Mouse (Mus musculus): ENCODE results near the gene Ablim1.

Ablim1 gene

GRCm38 (mm10) chr19:57092958-57093697 lies 221.6 kb downstream of the Ablim1 start:
- DNase-seq, result no peak

GRCm38 (mm10) chr19:57091278-57091677 lies 223.4 kb downstream of the Ablim1 start:
- DNase-seq, result no peak

GRCm38 (mm10) chr19:57088804-57089369 lies 225.8 kb downstream of the Ablim1 start:
- no peak for DNase-seq

GRCm38 (mm10) chr19:57084520-57085166 lies 230.1 kb downstream of the Ablim1 start:
- no peak for DNase-seq

GRCm38 (mm10) chr19:57083887-57084286 lies 230.8 kb downstream of the Ablim1 start:
- no peak for DNase-seq

GRCm38 (mm10) chr19:57083183-57083555 lies 231.6 kb downstream of the Ablim1 start:
- DNase-seq, result no peak

GRCm38 (mm10) chr19:57082454-57083182 lies 232.1 kb downstream of the Ablim1 start:
- peak; percentile 44 for DNase-seq

GRCm38 (mm10) chr19:57081536-57081935 lies 233.2 kb downstream of the Ablim1 start:
- DNase-seq, result no peak

- DNase-seq, result no peak
Observed at GRCm38 (mm10) chr19:57079606-57079981, 235.1 kb downstream of the Ablim1 start.

- no peak for DNase-seq
Observed at GRCm38 (mm10) chr19:57078867-57079605, 235.7 kb downstream of the Ablim1 start.

GRCm38 (mm10) chr19:57077826-57078699 lies 236.7 kb downstream of the Ablim1 start:
- DNase-seq, result no peak

GRCm38 (mm10) chr19:57073450-57073849 lies 241.3 kb downstream of the Ablim1 start:
- no peak for DNase-seq

GRCm38 (mm10) chr19:57072756-57073155 lies 242.0 kb downstream of the Ablim1 start:
- peak; percentile 62 for DNase-seq

- DNase-seq, result no peak
Observed at GRCm38 (mm10) chr19:57067108-57067613, 247.6 kb downstream of the Ablim1 start.

GRCm38 (mm10) chr19:57066313-57066712 lies 248.4 kb downstream of the Ablim1 start:
- peak; percentile 77 for DNase-seq

- DNase-seq, result no peak
Observed at GRCm38 (mm10) chr19:57062746-57063145, 252.0 kb downstream of the Ablim1 start.

- no peak for DNase-seq
Observed at GRCm38 (mm10) chr19:57059018-57059580, 255.6 kb downstream of the Ablim1 start.

- no peak for DNase-seq
Observed at GRCm38 (mm10) chr19:57057568-57057967, 257.2 kb downstream of the Ablim1 start.

- DNase-seq, result no peak
Observed at GRCm38 (mm10) chr19:57055215-57056120, 259.3 kb downstream of the Ablim1 start.

GRCm38 (mm10) chr19:57052959-57053358 lies 261.8 kb downstream of the Ablim1 start:
- DNase-seq, result no peak

All from thymus, postnatal 14 days (tissue).